In genomic region chr2:162498191-162498590, GRCm38 (mm10) we compare ENCODE assay signal across 22 mouse cellular contexts.
DNase-seq lines count a peak whose midpoint lies in the region; ATAC-seq and TF ChIP-seq lines count a peak whose summit lies in the region.
"Had no signal": no experiment of that assay in that cellular context is flagged by ENCODE, and none has a peak within 500 bp of the region (broad histone marks: within the 10 kb centered on the region; RNA-seq: fewer than 3 reads in every experiment).

No protein-coding gene starts in this region.

- no peak for TF ChIP-seq CTCF in forebrain, postnatal 0 days (IDR thresholded peaks at IDR 0.05; ENCODE audit: low read depth)

- H3K36me3 ChIP-seq in forebrain, postnatal 0 days (ENCODE audit: insufficient read depth), result no peaks in the 10 kb centered on the region
- H3K36me3 ChIP-seq: embryonic facial prominence, embryonic 13.5 days; forebrain, embryonic 12.5 days; heart, embryonic 10.5 days; hindbrain, embryonic 15.5 days had no signal

- H3K9ac ChIP-seq in forebrain, postnatal 0 days, result no peak overlapping the region
- H3K9ac ChIP-seq: embryonic facial prominence, embryonic 13.5 days; forebrain, embryonic 12.5 days; hindbrain, embryonic 15.5 days had no signal

- peaks cover 3% of the 10 kb centered on the region; the same call in 1 of the 2 replicates for H3K4me1 ChIP-seq in forebrain, postnatal 0 days (ENCODE audit: insufficient read depth)
- H3K4me1 ChIP-seq: embryonic facial prominence, embryonic 13.5 days; forebrain, embryonic 12.5 days; heart, embryonic 10.5 days; hindbrain, embryonic 15.5 days had no signal

- H3K27ac ChIP-seq in forebrain, postnatal 0 days (ENCODE audit: low read depth, low read length), result no peak overlapping the region
- H3K27ac ChIP-seq: embryonic facial prominence, embryonic 13.5 days; forebrain, embryonic 12.5 days; heart, embryonic 10.5 days; hindbrain, embryonic 15.5 days had no signal

- no peak overlapping the region for H3K4me2 ChIP-seq in forebrain, postnatal 0 days (ENCODE audit: low read depth)
- H3K4me2 ChIP-seq: embryonic facial prominence, embryonic 13.5 days; forebrain, embryonic 12.5 days; hindbrain, embryonic 15.5 days had no signal

- no peaks in the 10 kb centered on the region for H3K9me3 ChIP-seq in forebrain, postnatal 0 days (ENCODE audit: low read length)
- H3K9me3 ChIP-seq: embryonic facial prominence, embryonic 13.5 days; forebrain, embryonic 12.5 days; heart, embryonic 10.5 days; hindbrain, embryonic 15.5 days had no signal

- intact Hi-C loops in heart, postnatal 25 days (cut with DNase I), result no loop called here

- no peak overlapping the region for H3K4me3 ChIP-seq in forebrain, postnatal 0 days (ENCODE audit: low read depth, low read length)
- H3K4me3 ChIP-seq: embryonic facial prominence, embryonic 13.5 days; forebrain, embryonic 12.5 days; heart, embryonic 10.5 days; hindbrain, embryonic 15.5 days had no signal

- DNase-seq in adrenal gland, adult (ENCODE audit: inconsistent age in 2 of 2, low spot score in 1 of 2), result peak; percentile 21 to 73
- no peak for DNase-seq in adrenal gland, adult 18-20 months (ENCODE audit: low spot score in 2 of 2)
- peak; percentile 12 for DNase-seq in gastrocnemius, postnatal 25 days
- DNase-seq in gastrocnemius, postnatal 10 days, result no peak
- DNase-seq in 3134 (ENCODE audit: extremely low read depth, insufficient read length, low spot score), result peak; percentile 17
- peak; percentile 42 for DNase-seq in adrenal gland, postnatal 14 days
- DNase-seq in heart, postnatal 25 days (ENCODE audit: low spot score), result no peak
- DNase-seq in forebrain, postnatal 0 days, result no peak
- DNase-seq: cerebellum, adult 18-20 months; cerebellum, adult 9-11 months; cerebellum, postnatal 36 days; heart, adult 18-20 months; heart, postnatal 10 days; kidney, adult 2 months had no signal

- no peak for ATAC-seq in forebrain, postnatal 0 days
- ATAC-seq: activated CD4-positive, CD25-positive, alpha-beta regulatory T cell, adult 4 months; forebrain, embryonic 16.5 days; intestine, embryonic 16.5 days; Patski had no signal

- 82% methylated on average over 3 of the region's 3 CpGs for WGBS in forebrain, postnatal 0 days

- no peaks in the 10 kb centered on the region for H3K27me3 ChIP-seq in forebrain, postnatal 0 days (ENCODE audit: insufficient read depth, low read length)
- H3K27me3 ChIP-seq: embryonic facial prominence, embryonic 13.5 days; forebrain, embryonic 12.5 days; hindbrain, embryonic 15.5 days; Patski had no signal

Comparison
In these comparisons a context has a peak if more than half of its experiments do, and no peak if none do; other contexts are left out.
1. DNase-seq: peak in adrenal gland, adult (2 of 2), gastrocnemius, postnatal 25 days (single experiment), 3134 (single experiment) and adrenal gland, postnatal 14 days (single experiment); none in adrenal gland, adult 18-20 months (0 of 2), gastrocnemius, postnatal 10 days (single experiment), heart, postnatal 25 days (single experiment) and forebrain, postnatal 0 days (single experiment).